Mouse (Mus musculus) erythroblast, embryonic 14.5 days (primary cell): ENCODE data around the gene Hist1h2bh.
"Not testable (repeated sequence)": the region's sequence is repeated elsewhere in the genome, so short reads cannot be mapped to it uniquely, and the experiment has no call there.

ENCODE experiments used
- GATA1 ChIP-seq: IDR thresholded peaks from 2 replicates; pipeline ENCODE4 v1.6.1; 2012; ENCODE audit warnings: low read length, inconsistent platforms, mixed read lengths
- TAL1 ChIP-seq: IDR thresholded peaks from 3 replicates; pipeline ENCODE4 v1.6.1; 2012; ENCODE audit warnings: low read length, inconsistent platforms, mixed read lengths

GRCm38 (mm10) chr13:23561531-23561882 is 18.3 kb upstream of the Hist1h2bh start:
- not testable (repeated sequence) for TF ChIP-seq GATA1, TAL1
